Mouse (Mus musculus): Measurements from ENCODE around the gene Atp1b3. TPM values are rescaled to one million over a fixed set of nuclear protein-coding genes. Genes with fewer than 3 reads are reported as not detected.

Gene Atp1b3
- polyA plus RNA-seq, 2 experiments from 2014 or later: 275 to 348 TPM

Other genes starting within 250 kb of the Atp1b3 start
- under 1 TPM; 0.55 to 0.69 TPM for gene Gk5, start 245.1 kb downstream of the Atp1b3 start, polyA plus RNA-seq (2017; shearing (Covaris generic))
- 10 to 100 TPM in 1 of 2 experiments, 1 to 10 TPM in 1; 9.0 to 11.5 TPM for gene Tfdp2, start 168.2 kb downstream of the Atp1b3 start, polyA plus RNA-seq (2017; shearing (Covaris generic))
- gene Rnf7, start 114.2 kb upstream of the Atp1b3 start, polyA plus RNA-seq (2017; shearing (Covaris generic)): 100 to 1,000 TPM; 116 to 130 TPM
- gene Gm28729, start 160.8 kb upstream of the Atp1b3 start, polyA plus RNA-seq (2017; shearing (Covaris generic)): not detected

Data from activated CD4-positive, CD25-positive, alpha-beta regulatory T cell, adult 4 months (primary cell).